Mouse (Mus musculus) lung, embryonic 14.5 days (tissue): ENCODE results near the gene Tdrd7. TPM values are rescaled to one million over a fixed set of nuclear protein-coding genes. Genes with fewer than 3 reads are reported as not detected.
A peak's percentile ranks its signal among the peaks of the same experiment; 100 is the strongest.

ENCODE experiments used
- ATAC-seq: fragments of 200-750 bp; cut with Nextera tagmentation; 2 replicates; pipeline ENCODE4 v1.8.0; 2017; ENCODE audit warnings: mild to moderate bottlenecking, moderate TSS enrichment, moderate library complexity; ENCODE audit not compliant: insufficient read depth
- DNase-seq: peaks from one replicate; pipeline ENCODE4 v3.0.0-alpha.2; 2015
- H3K27ac ChIP-seq: fragments of 300-500 bp; sonication (generic); 2 replicates; pipeline ENCODE4 v1.5.1; 2014; ENCODE audit warnings: low read depth, mild to moderate bottlenecking, moderate library complexity
- H3K27me3 ChIP-seq: fragments of 300-500 bp; sonication (generic); 2 replicates; pipeline ENCODE4 v1.6.1; 2014; ENCODE audit warnings: low read length, control low read depth; ENCODE audit not compliant: insufficient read depth
- H3K36me3 ChIP-seq: fragments of 300-500 bp; sonication (generic); 2 replicates; pipeline ENCODE4 v1.6.1; 2014; ENCODE audit warnings: control low read depth; ENCODE audit not compliant: insufficient read depth
- H3K4me1 ChIP-seq: fragments of 300-500 bp; sonication (generic); 2 replicates; pipeline ENCODE4 v1.6.1; 2014; ENCODE audit warnings: antibody characterized with exemption, control low read depth; ENCODE audit not compliant: insufficient read depth
- H3K4me2 ChIP-seq: fragments of 300-500 bp; sonication (generic); 2 replicates; pipeline ENCODE4 v1.6.1; 2014; ENCODE audit warnings: mild to moderate bottlenecking
- H3K4me3 ChIP-seq: fragments of 300-500 bp; sonication (generic); 2 replicates; pipeline ENCODE4 v1.5.1; 2014; ENCODE audit warnings: low read depth, low read length
- H3K9ac ChIP-seq: fragments of 300-500 bp; sonication (generic); 2 replicates; pipeline ENCODE4 v1.6.1; 2014
- H3K9me3 ChIP-seq: fragments of 300-500 bp; sonication (generic); 2 replicates; pipeline ENCODE4 v1.6.1; 2016; ENCODE audit warnings: low read depth, low read length, control low read depth
- CTCF ChIP-seq: IDR thresholded peaks from 2 replicates; pipeline ENCODE4 v1.5.1; 2016; ENCODE audit warnings: antibody characterized with exemption, low read depth
- WGBS: fragments of 180-500 bp; shearing (Covaris S2); extraction: QIAGEN DNeasy Blood & Tissue Kit; methylation state at CpG from one replicate; pipeline ENCODE4 v1.1.7; 2014; 5-methylcytosine and 5-hydroxymethylcytosine counted together
- polyA plus RNA-seq: library from polyadenylated mRNA; unstranded; fragments of >200 nt; fragmentation: Nextera tagmentation; extraction: Ambion mirVana; gene quantifications from 2 replicates; pipeline ENCODE4 v1.2.1, GENCODE M21; 2014

Tdrd7 gene
- polyA plus RNA-seq, 1 experiment from 2014 or later, result 15.8 TPM

GRCm38 (mm10) chr4:45965737-45966447 lies 758 bp downstream of the Tdrd7 start:
- Histone ChIP-seq H3K27me3 (no peaks in the 10 kb centered on the region), H3K4me3 (no peak overlapping the region; the same call in 1 of the 2 replicates), H3K36me3 (no peaks in the 10 kb centered on the region), H3K9me3 (no peaks in the 10 kb centered on the region), H3K4me1 (no peaks in the 10 kb centered on the region), H3K27ac (peak overlapping the region; percentile 56), H3K4me2 (peak overlapping the region; percentile 31), H3K9ac (no peak overlapping the region)
- whole genome bisulfite sequencing, result 20% methylated on average over 13 of the region's 13 CpGs
- DNase-seq (peak; percentile 66), ATAC-seq (peak; percentile 73)
- TF ChIP-seq CTCF, result no peak

- no peak overlapping the region for H3K4me3 ChIP-seq
- H3K27me3 ChIP-seq, result no peaks in the 10 kb centered on the region
- H3K4me1 ChIP-seq, result no peaks in the 10 kb centered on the region
- no peak overlapping the region for H3K9ac ChIP-seq
- no peaks in the 10 kb centered on the region for H3K9me3 ChIP-seq
- 24% methylated on average over 6 of the region's 6 CpGs for WGBS
- no peaks in the 10 kb centered on the region for H3K36me3 ChIP-seq
- H3K4me2 ChIP-seq, result no peak overlapping the region
- DNase-seq (peak; percentile 33), ATAC-seq (no peak)
- peak overlapping the region; percentile 21; the same call in 1 of the 2 replicates for H3K27ac ChIP-seq
- TF ChIP-seq CTCF, result no peak
Observed at GRCm38 (mm10) chr4:45966716-45967115, 1.6 kb downstream of the Tdrd7 start.

- Histone ChIP-seq H3K9me3 (no peaks in the 10 kb centered on the region), H3K27me3 (no peaks in the 10 kb centered on the region), H3K9ac (no peak overlapping the region), H3K4me3 (no peak overlapping the region), H3K4me1 (no peaks in the 10 kb centered on the region), H3K27ac (no peak overlapping the region), H3K36me3 (no peaks in the 10 kb centered on the region), H3K4me2 (no peak overlapping the region)
- TF ChIP-seq CTCF, result no peak
- WGBS, result 49% methylated on average over 9 of the region's 9 CpGs
- ATAC-seq (no peak), DNase-seq (no peak)
Observed at GRCm38 (mm10) chr4:45967479-45968341, 2.6 kb downstream of the Tdrd7 start.

- no peak overlapping the region for H3K27ac ChIP-seq
- no peak for ATAC-seq
- no peak overlapping the region for H3K9ac ChIP-seq
- no peak for TF ChIP-seq CTCF
- H3K9me3 ChIP-seq, result no peaks in the 10 kb centered on the region
- no peak overlapping the region for H3K4me3 ChIP-seq
- WGBS, result 68% methylated on average over 2 of the region's 2 CpGs
- H3K4me1 ChIP-seq, result no peaks in the 10 kb centered on the region; the same call in 1 of the 2 replicates
- no peaks in the 10 kb centered on the region for H3K36me3 ChIP-seq
- H3K4me2 ChIP-seq, result no peak overlapping the region
- no peak for DNase-seq
- H3K27me3 ChIP-seq, result no peaks in the 10 kb centered on the region; the same call in 1 of the 2 replicates
Observed at GRCm38 (mm10) chr4:45969051-45969450, 3.9 kb downstream of the Tdrd7 start.

GRCm38 (mm10) chr4:45970048-45970560 lies 5.0 kb downstream of the Tdrd7 start:
- 58% methylated on average over 7 of the region's 7 CpGs for WGBS
- Histone ChIP-seq H3K9ac (no peak overlapping the region), H3K9me3 (no peaks in the 10 kb centered on the region), H3K27me3 (no peaks in the 10 kb centered on the region; the same call in 1 of the 2 replicates), H3K4me2 (no peak overlapping the region), H3K4me1 (no peaks in the 10 kb centered on the region; the same call in 1 of the 2 replicates), H3K36me3 (no peaks in the 10 kb centered on the region), H3K27ac (no peak overlapping the region), H3K4me3 (no peak overlapping the region)
- no peak for TF ChIP-seq CTCF
- ATAC-seq, result no peak
- no peak for DNase-seq

- no peaks in the 10 kb centered on the region; the same call in 1 of the 2 replicates for H3K4me1 ChIP-seq
- peak overlapping the region; percentile 94 for H3K4me2 ChIP-seq
- TF ChIP-seq CTCF, result peak; percentile 88
- H3K27ac ChIP-seq, result no peak overlapping the region
- 2% methylated on average over 51 of the region's 51 CpGs for WGBS
- H3K4me3 ChIP-seq, result peak overlapping the region; percentile 91
- H3K9ac ChIP-seq, result peak overlapping the region; percentile 74
- ATAC-seq (peak; percentile 98), DNase-seq (peak; percentile 98)
- no peaks in the 10 kb centered on the region for H3K9me3 ChIP-seq
- no peaks in the 10 kb centered on the region for H3K36me3 ChIP-seq
- no peaks in the 10 kb centered on the region; the same call in 1 of the 2 replicates for H3K27me3 ChIP-seq
Observed at GRCm38 (mm10) chr4:45971806-45972447, 6.8 kb downstream of the Tdrd7 start.
